Mouse (Mus musculus): ENCODE results near the gene Ralgapa2.

GRCm38 (mm10) chr2:146262215-146262614, 249.9 kb downstream of the Ralgapa2 start:
- no peak for TF ChIP-seq CTCF (conservative IDR thresholded peaks at IDR 0.05 in 1 of 2, IDR thresholded peaks at IDR 0.05 in 1 of 2; ENCODE audit: low read depth in 2 of 2, low read length in 2 of 2)
- TF ChIP-seq HCFC1 (IDR thresholded peaks at IDR 0.05; ENCODE audit: low read depth, low read length): no peak
- no peak for TF ChIP-seq ETS1 (conservative IDR thresholded peaks at IDR 0.05; ENCODE audit: low read depth, low read length)
- no peak for TF ChIP-seq POLR2A (IDR thresholded peaks at IDR 0.05; ENCODE audit: low read depth, low read length)
- TF ChIP-seq CHD1 (IDR thresholded peaks at IDR 0.05; ENCODE audit: low read depth, low read length): no peak
- TF ChIP-seq EP300 (IDR thresholded peaks at IDR 0.05; ENCODE audit: low read length): no peak
- TF ChIP-seq KAT2A (IDR thresholded peaks at IDR 0.05; ENCODE audit: insufficient replicate concordance, low read length): no peak
- TF ChIP-seq NELFE (IDR thresholded peaks at IDR 0.05; ENCODE audit: low read depth, low read length): no peak
- TF ChIP-seq ZNF384 (IDR thresholded peaks at IDR 0.05; ENCODE audit: low read depth, low read length): no peak
- no peak for TF ChIP-seq JUND (conservative IDR thresholded peaks at IDR 0.05; ENCODE audit: low read depth, low read length)
